Mouse (Mus musculus): ENCODE results near the gene Zyg11a. TPM values are rescaled to one million over a fixed set of nuclear protein-coding genes. Genes with fewer than 3 reads are reported as not detected.

Zyg11a gene
- polyA plus RNA-seq (2014; fragmentation: Illumina TruSeq; extraction: RNeasy Lipid Tissue Mini Kit (QIAGEN cat#74804); ENCODE audit: low read depth, low replicate concordance), result 1.6 TPM

GRCm38 (mm10) chr4:108217332-108218179 lies at the start of gene Zyg11a:
Gene Zyg11a, minus strand, starts transcription at chr4:108218048.

GRCm38 (mm10) chr4:108165152-108165895 lies 52.5 kb downstream of the Zyg11a start, which contains the start of gene Echdc2:
Gene Echdc2, plus strand, starts transcription at chr4:108165437.

GRCm38 (mm10) chr4:108144880-108145279 lies 73.0 kb downstream of the Zyg11a start, which contains the start of gene Scp2:
Gene Scp2, minus strand, starts transcription at chr4:108144998.

Other genes with a start within 250 kb of the Zyg11a start
- 0.42 TPM for gene Slc1a7, start 249.7 kb downstream of the Zyg11a start, polyA plus RNA-seq (2014; fragmentation: Illumina TruSeq; extraction: RNeasy Lipid Tissue Mini Kit (QIAGEN cat#74804); ENCODE audit: low read depth, low replicate concordance)
- gene Podn, start 121.6 kb downstream of the Zyg11a start, polyA plus RNA-seq (2014; fragmentation: Illumina TruSeq; extraction: RNeasy Lipid Tissue Mini Kit (QIAGEN cat#74804); ENCODE audit: low read depth, low replicate concordance), result 0.11 TPM
- gene Scp2, start 73.0 kb downstream of the Zyg11a start, polyA plus RNA-seq (2014; fragmentation: Illumina TruSeq; extraction: RNeasy Lipid Tissue Mini Kit (QIAGEN cat#74804); ENCODE audit: low read depth, low replicate concordance), result 29.3 TPM
- 0.80 TPM for gene Echdc2, start 52.6 kb downstream of the Zyg11a start, polyA plus RNA-seq (2014; fragmentation: Illumina TruSeq; extraction: RNeasy Lipid Tissue Mini Kit (QIAGEN cat#74804); ENCODE audit: low read depth, low replicate concordance)
- gene Zyg11b, start 83.0 kb upstream of the Zyg11a start, polyA plus RNA-seq (2014; fragmentation: Illumina TruSeq; extraction: RNeasy Lipid Tissue Mini Kit (QIAGEN cat#74804); ENCODE audit: low read depth, low replicate concordance), result 10.1 TPM
- gene Coa7, start 110.1 kb upstream of the Zyg11a start, polyA plus RNA-seq (2014; fragmentation: Illumina TruSeq; extraction: RNeasy Lipid Tissue Mini Kit (QIAGEN cat#74804); ENCODE audit: low read depth, low replicate concordance), result 5.0 TPM
- gene Shisal2a, start 165.3 kb upstream of the Zyg11a start, polyA plus RNA-seq (2014; fragmentation: Illumina TruSeq; extraction: RNeasy Lipid Tissue Mini Kit (QIAGEN cat#74804); ENCODE audit: low read depth, low replicate concordance), result not detected
- 0.32 TPM for gene Gpx7, start 188.9 kb upstream of the Zyg11a start, polyA plus RNA-seq (2014; fragmentation: Illumina TruSeq; extraction: RNeasy Lipid Tissue Mini Kit (QIAGEN cat#74804); ENCODE audit: low read depth, low replicate concordance)
- 92.5 TPM for gene Tut4, start 241.4 kb upstream of the Zyg11a start, polyA plus RNA-seq (2014; fragmentation: Illumina TruSeq; extraction: RNeasy Lipid Tissue Mini Kit (QIAGEN cat#74804); ENCODE audit: low read depth, low replicate concordance)

Measured in testis, adult 10 weeks (tissue).